Mouse (Mus musculus) ES-E14 (cell line): ENCODE measurements around the gene Wdr43. TPM values are rescaled to one million over a fixed set of nuclear protein-coding genes. Genes with fewer than 3 reads are reported as not detected.
A peak's percentile ranks its signal among the peaks of the same experiment; 100 is the strongest.

Experiments
- DNase-seq: peaks from one replicate; pipeline ENCODE4 v3.0.0-alpha.2; 2013; ENCODE audit warnings: low read depth, low spot score
- H3K27ac ChIP-seq: 2 replicates; pipeline ENCODE4 v1.5.1; 2012; ENCODE audit warnings: low read depth, mild to moderate bottlenecking, low read length, moderate library complexity, mixed read lengths; ENCODE audit not compliant: poor library complexity, insufficient read depth, severe bottlenecking
- H3K36me3 ChIP-seq: 2 replicates; pipeline ENCODE4 v1.6.1; 2012; ENCODE audit warnings: mild to moderate bottlenecking, low read length, moderate library complexity, mixed read lengths; ENCODE audit not compliant: control insufficient read depth, poor library complexity, insufficient read depth, severe bottlenecking
- H3K4me1 ChIP-seq, 2 experiments: fragments of 150-350 bp in 1 of 2; sonication (generic) in 1 of 2; 2 replicates each; pipeline ENCODE4 v1.6.1; 2012; ENCODE audit warnings: low read length in 2 of 2, mild to moderate bottlenecking in 1 of 2, mixed read lengths in 1 of 2; ENCODE audit not compliant: control insufficient read depth in 2 of 2, insufficient read depth in 2 of 2, poor library complexity in 1 of 2
- H3K4me3 ChIP-seq, 2 experiments: fragments of 150-350 bp in 1 of 2; sonication (generic) in 1 of 2; 2 replicates each; pipeline ENCODE4 v1.5.1; 2012; ENCODE audit warnings: low read length in 2 of 2, low read depth in 1 of 2, mild to moderate bottlenecking in 1 of 2, mixed read lengths in 1 of 2; ENCODE audit not compliant: insufficient read depth in 1 of 2, poor library complexity in 1 of 2, severe bottlenecking in 1 of 2
- H3K9ac ChIP-seq: 2 replicates; pipeline ENCODE4 v1.6.1; 2012; ENCODE audit warnings: low read depth, mild to moderate bottlenecking, low read length, mixed read lengths; ENCODE audit not compliant: poor library complexity, insufficient read depth, severe bottlenecking
- H3K9me3 ChIP-seq: fragments of 150-350 bp; sonication (generic); 2 replicates; pipeline ENCODE4 v1.6.1; 2012; ENCODE audit warnings: low read depth, mild to moderate bottlenecking, low read length; ENCODE audit not compliant: control insufficient read depth, insufficient read depth
- CHD2 ChIP-seq: IDR thresholded peaks from 2 replicates; pipeline ENCODE4 v1.6.1; 2014; ENCODE audit warnings: mild to moderate bottlenecking, low read depth, low read length, inconsistent platforms
- HCFC1 ChIP-seq: IDR thresholded peaks from 2 replicates; pipeline ENCODE4 v1.6.1; 2012; ENCODE audit warnings: low read length, inconsistent platforms, borderline replicate concordance; ENCODE audit not compliant: insufficient read depth
- MAFK ChIP-seq: IDR thresholded peaks from 2 replicates; pipeline ENCODE4 v1.6.1; 2014; ENCODE audit warnings: mild to moderate bottlenecking, low read depth, low read length, inconsistent platforms; ENCODE audit not compliant: insufficient read depth
- ZC3H11A ChIP-seq: IDR thresholded peaks from 2 replicates; pipeline ENCODE4 v1.6.1; 2012; ENCODE audit warnings: low read depth, mild to moderate bottlenecking, inconsistent platforms, low read length, borderline replicate concordance
- ZNF384 ChIP-seq: IDR thresholded peaks from 2 replicates; pipeline ENCODE4 v1.6.1; 2012; ENCODE audit warnings: low read depth, low read length, inconsistent platforms
- in situ Hi-C, 2 experiments: fragments of 600-800 bp; cut with MboI; formaldehyde crosslinking; loops; one replicate each; pipeline ENCODE4 v1.15.1; 2025; ENCODE audit warnings: low sequenced_read_pairs in 2 of 2, inconsistent platforms in 1 of 2; ENCODE audit not compliant: unreplicated experiment in 2 of 2
- total RNA-seq: library from RNA; depleted of rRNA; stranded (reverse); fragments of 300-350 nt; gene quantifications from 2 replicates; pipeline ENCODE4 v1.2.3, GENCODE M21; 2012

Wdr43 gene
- total RNA-seq, 1 experiment: 264 TPM

GRCm38 (mm10) chr17:71616319-71617032 lies 781 bp downstream of the Wdr43 start:
- peaks cover 2 to 4% of the 10 kb centered on the region in 2 experiments; a peak in 2 of 4 replicates for H3K4me1 ChIP-seq
- H3K9ac ChIP-seq: peak overlapping the region; percentile 99
- peak overlapping the region; percentile 89 for H3K27ac ChIP-seq
- H3K4me3 ChIP-seq: peak overlapping the region; percentile 95 to 98
- H3K9me3 ChIP-seq: no peaks in the 10 kb centered on the region
- no peak for DNase-seq
- in situ Hi-C loops: no loop called here
- H3K36me3 ChIP-seq: peaks cover 5% of the 10 kb centered on the region
- no peak for TF ChIP-seq ZC3H11A
- TF ChIP-seq ZNF384: no peak
- no peak for TF ChIP-seq HCFC1
- TF ChIP-seq CHD2: no peak
- TF ChIP-seq MAFK: no peak

GRCm38 (mm10) chr17:71617033-71617362 lies 1.3 kb downstream of the Wdr43 start:
- no peak for DNase-seq
- peaks cover 4% of the 10 kb centered on the region in 2 experiments; a peak in 2 of 4 replicates for H3K4me1 ChIP-seq
- H3K9me3 ChIP-seq: no peaks in the 10 kb centered on the region
- peak overlapping the region; percentile 99 for H3K9ac ChIP-seq
- no peak for TF ChIP-seq CHD2
- TF ChIP-seq MAFK: no peak
- TF ChIP-seq ZC3H11A: no peak
- in situ Hi-C loops: no loop called here
- peak overlapping the region; percentile 95 to 98 for H3K4me3 ChIP-seq
- peak overlapping the region; percentile 89 for H3K27ac ChIP-seq
- H3K36me3 ChIP-seq: peaks cover 5% of the 10 kb centered on the region

- Histone ChIP-seq H3K4me3 (peak overlapping the region; percentile 95 to 98), H3K36me3 (peaks cover 5% of the 10 kb centered on the region), H3K4me1 (peaks cover 4% of the 10 kb centered on the region in 2 experiments; a peak in 2 of 4 replicates), H3K9ac (peak overlapping the region; percentile 99), H3K9me3 (no peaks in the 10 kb centered on the region), H3K27ac (no peak overlapping the region)
- in situ Hi-C loops: no loop called here
- TF ChIP-seq ZC3H11A (no peak), CHD2 (no peak), MAFK (no peak), ZNF384 (no peak), HCFC1 (no peak)
- no peak for DNase-seq
These were observed 2.3 kb downstream of the Wdr43 start for GRCm38 (mm10) chr17:71617974-71618373.

GRCm38 (mm10) chr17:71631806-71632205 lies 16.1 kb downstream of the Wdr43 start:
- Histone ChIP-seq H3K36me3 (peaks cover 63% of the 10 kb centered on the region), H3K9ac (no peak overlapping the region), H3K4me3 (no peak overlapping the region), H3K9me3 (no peaks in the 10 kb centered on the region), H3K4me1 (peaks cover 0 to 2% of the 10 kb centered on the region in 2 experiments; a peak in 1 of 4 replicates), H3K27ac (no peak overlapping the region)
- TF ChIP-seq ZC3H11A: no peak
- no peak for TF ChIP-seq CHD2
- TF ChIP-seq MAFK: no peak
- TF ChIP-seq ZNF384: no peak
- no peak for TF ChIP-seq HCFC1
- no peak for DNase-seq
- in situ Hi-C loops: no loop called here

GRCm38 (mm10) chr17:71633350-71633749 lies 17.7 kb downstream of the Wdr43 start:
- H3K4me1 ChIP-seq: no peaks in the 10 kb centered on the region
- H3K36me3 ChIP-seq: peaks cover 62% of the 10 kb centered on the region
- in situ Hi-C loops: no loop called here
- TF ChIP-seq ZNF384 (no peak), HCFC1 (no peak), CHD2 (no peak), MAFK (no peak), ZC3H11A (no peak)
- no peak overlapping the region for H3K9ac ChIP-seq
- no peaks in the 10 kb centered on the region for H3K9me3 ChIP-seq
- no peak overlapping the region for H3K4me3 ChIP-seq
- no peak overlapping the region for H3K27ac ChIP-seq
- DNase-seq: no peak
